Mouse (Mus musculus) ES-E14 (cell line): ENCODE data around the gene Hist1h2bj.
A peak's percentile ranks its signal among the peaks of the same experiment; 100 is the strongest.

ENCODE experiments used
- HCFC1 ChIP-seq: IDR thresholded peaks from 2 replicates; pipeline ENCODE4 v1.6.1; 2012; ENCODE audit warnings: low read length, inconsistent platforms, borderline replicate concordance; ENCODE audit not compliant: insufficient read depth
- ZNF384 ChIP-seq: IDR thresholded peaks from 2 replicates; pipeline ENCODE4 v1.6.1; 2012; ENCODE audit warnings: low read depth, low read length, inconsistent platforms

DNA sequence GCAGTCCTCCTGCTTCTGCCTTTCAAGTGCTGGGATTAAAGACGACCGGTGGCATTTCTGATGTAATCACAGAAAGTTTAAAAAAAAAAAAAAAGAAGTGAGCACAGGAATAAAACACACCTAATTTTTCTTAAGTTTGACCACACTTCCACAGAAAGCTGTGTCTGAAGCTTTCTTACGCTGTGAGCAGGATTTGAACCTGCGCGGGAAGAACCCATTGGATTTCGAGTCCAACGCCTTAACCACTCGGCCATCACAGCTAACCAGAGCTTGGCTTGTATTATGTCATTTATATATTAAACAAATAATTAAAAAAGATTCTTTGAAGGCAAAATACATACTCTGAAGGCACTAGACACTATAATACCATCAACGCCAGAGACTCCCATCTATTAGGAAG, 20.8 kb upstream of the Hist1h2bj start:
- TF ChIP-seq HCFC1: no peak
- peak; percentile 91 for TF ChIP-seq ZNF384
